Mouse (Mus musculus) kidney, adult 2 months (tissue): Measurements from ENCODE around the gene Pom121l2.

Experiments used
- CTCF ChIP-seq: fragments of 200-500 bp; conservative IDR thresholded peaks from 2 replicates; pipeline ENCODE4 v1.5.1; 2011; ENCODE audit warnings: low read depth, mild to moderate bottlenecking, control low read depth, low read length, moderate library complexity, mixed read lengths; ENCODE audit not compliant: insufficient read depth, insufficient read length
- POLR2A ChIP-seq: fragments of 200-500 bp; IDR thresholded peaks from one replicate; pipeline ENCODE4 v1.6.1; 2011; ENCODE audit warnings: low read depth, low read length, control low read depth

GRCm38 (mm10) chr13:21995331-21995914 lies 14.4 kb downstream of the Pom121l2 start:
- no peak for TF ChIP-seq POLR2A
- no peak for TF ChIP-seq CTCF
